ENCODE assay signal across 9 mouse cellular contexts in genomic region chr16:48941805-48942204, GRCm38 (mm10). TPM values are rescaled to one million over a fixed set of nuclear protein-coding genes. Genes with fewer than 3 reads are reported as not detected.
DNase-seq lines count a peak whose midpoint lies in the region; ATAC-seq and TF ChIP-seq lines count a peak whose summit lies in the region.
"Had no signal": no experiment of that assay in that cellular context is flagged by ENCODE, and none has a peak within 500 bp of the region (broad histone marks: within the 10 kb centered on the region; RNA-seq: fewer than 3 reads in every experiment).

No protein-coding gene starts in this region.

- peak in 2 of 3 experiments; percentile 35 to 66; a peak in 3 of 6 replicates for TF ChIP-seq CTCF in MEL (IDR thresholded peaks at IDR 0.05 in 2 of 3, conservative IDR thresholded peaks at IDR 0.05 in 1 of 3; ENCODE audit: control insufficient read depth in 1 of 3, insufficient read depth in 1 of 3, low read depth in 2 of 3, low read length in 3 of 3, poor library complexity in 1 of 3, severe bottlenecking in 1 of 3)

- H3K79me2 ChIP-seq in MEL (ENCODE audit: control insufficient read depth, insufficient read depth, low read length, poor library complexity) = no peaks in the 10 kb centered on the region

- DNase-seq in cerebellum, adult 18-20 months = peak; percentile 8 to 27
- peak; percentile 33 to 54 for DNase-seq in kidney, postnatal 4 days
- DNase-seq in kidney, adult 18-20 months = no peak
- DNase-seq in MEL (ENCODE audit: low read depth, low spot score) = peak; percentile 55
- no peak for DNase-seq in spleen, postnatal 14 days (ENCODE audit: low spot score in 2 of 2)
- no peak for DNase-seq in layer of hippocampus, adult 9-10 months (ENCODE audit: low spot score)

- H3K4me1 ChIP-seq in MEL (ENCODE audit: control insufficient read depth in 1 of 2, insufficient read depth in 2 of 2, low read length in 2 of 2) = no peaks in the 10 kb centered on the region

- H3K36me3 ChIP-seq in MEL (ENCODE audit: control insufficient read depth in 1 of 2, insufficient read depth in 2 of 2, low read length in 2 of 2) = peaks cover 0 to 16% of the 10 kb centered on the region in 2 experiments; a peak in 1 of 4 replicates

- no peaks in the 10 kb centered on the region for H3K9me3 ChIP-seq in MEL (replicated peaks; ENCODE audit: insufficient read depth, low read length)

- no peak for ATAC-seq in cerebellum, adult (ENCODE audit: insufficient number of reproducible peaks, low FRiP score, low TSS enrichment)
- ATAC-seq in megakaryocyte progenitor cell, adult 5-6 weeks (replicated peaks; ENCODE audit: poor library complexity) = peak; percentile 73

- no peak overlapping the region for H3K27ac ChIP-seq in MEL (ENCODE audit: control insufficient read depth, low read depth, low read length)

- TF ChIP-seq RAD21 in MEL (IDR thresholded peaks at IDR 0.05; ENCODE audit: low read depth, low read length) = peak; percentile 81

- H3K27me3 ChIP-seq in MEL (ENCODE audit: control insufficient read depth in 1 of 2, insufficient read depth in 2 of 2, low read length in 2 of 2) = no peaks in the 10 kb centered on the region

- no peak overlapping the region for H3K4me3 ChIP-seq in MEL (ENCODE audit: control insufficient read depth in 1 of 2, insufficient read depth in 1 of 2, low read depth in 2 of 2, low read length in 2 of 2)
- H3K4me3 ChIP-seq: erythroblast, embryonic 14.5 days had no signal

- no peak for TF ChIP-seq POLR2A in MEL (IDR thresholded peaks at IDR 0.05; ENCODE audit: control insufficient read depth in 1 of 2, insufficient read depth in 1 of 2, low read depth in 1 of 2, low read length in 2 of 2, poor library complexity in 1 of 2)

- TF ChIP-seq EP300 in MEL (IDR thresholded peaks at IDR 0.05; ENCODE audit: low read depth in 1 of 2, low read length in 2 of 2) = no peak

- no peak overlapping the region for H3K9ac ChIP-seq in MEL (ENCODE audit: control insufficient read depth, low read depth, low read length, poor library complexity, severe bottlenecking)

TF ChIP-seq in MEL, 35 proteins besides CTCF, POLR2A, EP300 and RAD21:
- peak; percentile 97 for TF ChIP-seq ZNF384 (IDR thresholded peaks at IDR 0.05; ENCODE audit: low read depth, low read length)
- TF ChIP-seq ELF1 (IDR thresholded peaks at IDR 0.05; ENCODE audit: low read depth, low read length) = no peak
- TF ChIP-seq MAFK (IDR thresholded peaks at IDR 0.05; ENCODE audit: borderline replicate concordance, low read depth, low read length) = no peak
- TF ChIP-seq MAX (IDR thresholded peaks at IDR 0.05; ENCODE audit: low read length) = no peak
- peak; percentile 56 for TF ChIP-seq ZC3H11A (IDR thresholded peaks at IDR 0.05; ENCODE audit: low read depth, low read length)
- no peak for TF ChIP-seq USF2 (IDR thresholded peaks at IDR 0.05; ENCODE audit: borderline replicate concordance in 1 of 2, insufficient read depth in 1 of 2, low read depth in 1 of 2, low read length in 2 of 2)
- no peak for TF ChIP-seq SIN3A (IDR thresholded peaks at IDR 0.05; ENCODE audit: low read length)
- TF ChIP-seq MAZ (IDR thresholded peaks at IDR 0.05; ENCODE audit: low read depth, low read length) = no peak
- TF ChIP-seq GABPA (IDR thresholded peaks at IDR 0.05; ENCODE audit: low read depth, low read length) = no peak
- no peak for TF ChIP-seq TAL1 (IDR thresholded peaks at IDR 0.05; ENCODE audit: low read length)
- TF ChIP-seq HCFC1 (IDR thresholded peaks at IDR 0.05; ENCODE audit: low read depth, low read length) = no peak
- no peak for TF ChIP-seq MYC (IDR thresholded peaks at IDR 0.05; ENCODE audit: low read depth, low read length)
- TF ChIP-seq MEF2A (IDR thresholded peaks at IDR 0.05; ENCODE audit: extremely low read depth, insufficient replicate concordance, low read depth, low read length, poor library complexity, severe bottlenecking) = no peak
- TF ChIP-seq KAT2A (conservative IDR thresholded peaks at IDR 0.05; ENCODE audit: low read depth, low read length) = no peak
- TF ChIP-seq USF1 (IDR thresholded peaks at IDR 0.05; ENCODE audit: low read depth, low read length) = no peak
- TF ChIP-seq ZMIZ1 (IDR thresholded peaks at IDR 0.05; ENCODE audit: low read depth, low read length) = no peak
- TF ChIP-seq SMC3 (IDR thresholded peaks at IDR 0.05; ENCODE audit: low read depth, low read length) = peak; percentile 42
- TF ChIP-seq E2F4 (IDR thresholded peaks at IDR 0.05; ENCODE audit: borderline replicate concordance, low read depth, low read length) = no peak
- no peak for TF ChIP-seq ETS1 (IDR thresholded peaks at IDR 0.05; ENCODE audit: low read depth, low read length)
- TF ChIP-seq ZKSCAN1 (IDR thresholded peaks at IDR 0.05; ENCODE audit: low read depth, low read length) = no peak
- no peak for TF ChIP-seq POLR2AphosphoS5 (IDR thresholded peaks at IDR 0.05; ENCODE audit: borderline replicate concordance, low read depth, low read length)
- TF ChIP-seq MXI1 (IDR thresholded peaks at IDR 0.05; ENCODE audit: low read depth, low read length) = no peak

RNA-seq across cellular contexts. Expression of gene Dzip3, which starts 52.2 kb away (rescaled TPM):
- 22.4 and 28.1 TPM in 2 replicates for total RNA-seq in MEL (2012; rRNA removed)
- polyA plus RNA-seq in MEL (2012; ENCODE audit: insufficient read depth in 1 of 2, insufficient read length in 2 of 2, low read depth in 1 of 2, low replicate concordance in 2 of 2, missing spikeins in 1 of 2) = 10 to 100 TPM in 1 of 2 experiments, not detected in 1; 22.8 TPM
- total RNA-seq in megakaryocyte progenitor cell, adult 5-6 weeks (2015) = 29.1 and 31.5 TPM in 2 replicates
- 24.5 and 30.8 TPM in 2 replicates for total RNA-seq in megakaryocyte progenitor cell, adult 5-6 weeks (2017)

RNA-seq across cellular contexts. Expression of gene Cip2a, which starts 52.2 kb away (rescaled TPM):
- total RNA-seq in MEL (2012; rRNA removed) = 22.4 and 24.6 TPM in 2 replicates
- polyA plus RNA-seq in MEL (2012; ENCODE audit: insufficient read depth in 1 of 2, insufficient read length in 2 of 2, low read depth in 1 of 2, low replicate concordance in 2 of 2, missing spikeins in 1 of 2) = 10 to 100 TPM in 1 of 2 experiments, not detected in 1; 52.6 TPM
- 85.7 and 97.0 TPM in 2 replicates for total RNA-seq in megakaryocyte progenitor cell, adult 5-6 weeks (2015)
- total RNA-seq in megakaryocyte progenitor cell, adult 5-6 weeks (2017) = 75.7 and 101 TPM in 2 replicates

Comparison
In these comparisons a context has a peak if more than half of its experiments do, and no peak if none do; other contexts are left out.
1. DNase-seq: peak in cerebellum, adult 18-20 months (2 of 2), kidney, postnatal 4 days (2 of 2) and MEL (single experiment); none in kidney, adult 18-20 months (single experiment), spleen, postnatal 14 days (0 of 2) and layer of hippocampus, adult 9-10 months (single experiment).